Mouse (Mus musculus): Measurements from ENCODE around the gene Tenm4. TPM values are rescaled to one million over a fixed set of nuclear protein-coding genes. Genes with fewer than 3 reads are reported as not detected.

Gene Tenm4
- polyA plus RNA-seq, 1 experiment from 2014 or later: 36.3 TPM

GRCm38 (mm10) chr7:96811691-96812090 is 640.6 kb downstream of the Tenm4 start:
- 90% methylated on average over 11 of the region's 11 CpGs for WGBS
- Histone ChIP-seq H3K4me1 (peaks cover 30% of the 10 kb centered on the region), H3K36me3 (no peaks in the 10 kb centered on the region), H3K27me3 (no peaks in the 10 kb centered on the region), H3K9me3 (no peaks in the 10 kb centered on the region), H3K4me3 (no peak overlapping the region), H3K27ac (no peak overlapping the region), H3K4me2 (no peak overlapping the region), H3K9ac (no peak overlapping the region)
- no peak for ATAC-seq (ENCODE audit: insufficient number of reproducible peaks, low FRiP score, low TSS enrichment, low read depth)

GRCm38 (mm10) chr7:96813036-96813435 is 642.0 kb downstream of the Tenm4 start:
- H3K36me3 ChIP-seq: no peaks in the 10 kb centered on the region
- no peak overlapping the region for H3K4me2 ChIP-seq
- no peak overlapping the region for H3K4me3 ChIP-seq
- no peaks in the 10 kb centered on the region for H3K27me3 ChIP-seq
- H3K27ac ChIP-seq: peak overlapping the region; percentile 70
- no peak for ATAC-seq (ENCODE audit: insufficient number of reproducible peaks, low FRiP score, low TSS enrichment, low read depth)
- 65% methylated on average over 5 of the region's 5 CpGs for WGBS
- no peaks in the 10 kb centered on the region for H3K9me3 ChIP-seq
- H3K4me1 ChIP-seq: peaks cover 23% of the 10 kb centered on the region
- no peak overlapping the region for H3K9ac ChIP-seq

- H3K4me2 ChIP-seq: no peak overlapping the region
- no peaks in the 10 kb centered on the region for H3K36me3 ChIP-seq
- no peaks in the 10 kb centered on the region for H3K9me3 ChIP-seq
- no peak overlapping the region for H3K4me3 ChIP-seq
- H3K4me1 ChIP-seq: peaks cover 22% of the 10 kb centered on the region
- ATAC-seq (ENCODE audit: insufficient number of reproducible peaks, low FRiP score, low TSS enrichment, low read depth): peak; percentile 75; the same call in 1 of the 2 replicates
- H3K27me3 ChIP-seq: no peaks in the 10 kb centered on the region
- H3K27ac ChIP-seq: peak overlapping the region; percentile 70
- no peak overlapping the region for H3K9ac ChIP-seq
- WGBS: 40% methylated on average over 9 of the region's 9 CpGs
Measured at GRCm38 (mm10) chr7:96813497-96814400, 642.7 kb downstream of the Tenm4 start.

- no peaks in the 10 kb centered on the region for H3K36me3 ChIP-seq
- no peak overlapping the region for H3K4me3 ChIP-seq
- no peak for ATAC-seq (ENCODE audit: insufficient number of reproducible peaks, low FRiP score, low TSS enrichment, low read depth)
- H3K9ac ChIP-seq: no peak overlapping the region
- H3K27me3 ChIP-seq: no peaks in the 10 kb centered on the region
- peak overlapping the region; percentile 70 for H3K27ac ChIP-seq
- peaks cover 23% of the 10 kb centered on the region for H3K4me1 ChIP-seq
- H3K4me2 ChIP-seq: no peak overlapping the region
- H3K9me3 ChIP-seq: no peaks in the 10 kb centered on the region
Measured at GRCm38 (mm10) chr7:96814581-96814980, 643.5 kb downstream of the Tenm4 start.

GRCm38 (mm10) chr7:96817030-96817674 is 646.1 kb downstream of the Tenm4 start:
- Histone ChIP-seq H3K4me1 (peaks cover 23% of the 10 kb centered on the region), H3K27ac (no peak overlapping the region), H3K4me3 (no peak overlapping the region), H3K9ac (no peak overlapping the region), H3K27me3 (no peaks in the 10 kb centered on the region), H3K4me2 (no peak overlapping the region), H3K36me3 (no peaks in the 10 kb centered on the region), H3K9me3 (no peaks in the 10 kb centered on the region)
- WGBS: 39% methylated on average over 6 of the region's 6 CpGs
- no peak for ATAC-seq (ENCODE audit: insufficient number of reproducible peaks, low FRiP score, low TSS enrichment, low read depth)

GRCm38 (mm10) chr7:96818236-96818916 is 647.3 kb downstream of the Tenm4 start:
- Histone ChIP-seq H3K4me3 (no peak overlapping the region), H3K9ac (no peak overlapping the region), H3K4me1 (peaks cover 17% of the 10 kb centered on the region), H3K36me3 (no peaks in the 10 kb centered on the region), H3K27me3 (no peaks in the 10 kb centered on the region), H3K4me2 (no peak overlapping the region), H3K27ac (no peak overlapping the region), H3K9me3 (no peaks in the 10 kb centered on the region)
- 85% methylated on average over 6 of the region's 6 CpGs for WGBS
- ATAC-seq (ENCODE audit: insufficient number of reproducible peaks, low FRiP score, low TSS enrichment, low read depth): no peak

- no peak overlapping the region for H3K27ac ChIP-seq
- no peak overlapping the region for H3K4me2 ChIP-seq
- WGBS: 49% methylated on average over 3 of the region's 3 CpGs
- H3K4me1 ChIP-seq: peaks cover 6% of the 10 kb centered on the region
- ATAC-seq (ENCODE audit: insufficient number of reproducible peaks, low FRiP score, low TSS enrichment, low read depth): no peak
- H3K9me3 ChIP-seq: no peaks in the 10 kb centered on the region
- no peaks in the 10 kb centered on the region for H3K27me3 ChIP-seq
- no peak overlapping the region for H3K9ac ChIP-seq
- no peak overlapping the region for H3K4me3 ChIP-seq
- H3K36me3 ChIP-seq: 0 out of 2 replicates have a peak, but pooled peaks cover under 1% of the 10 kb centered on the region
Measured at GRCm38 (mm10) chr7:96819538-96819937, 648.5 kb downstream of the Tenm4 start.

- Histone ChIP-seq H3K9me3 (no peaks in the 10 kb centered on the region), H3K4me1 (peaks cover 3% of the 10 kb centered on the region), H3K27me3 (no peaks in the 10 kb centered on the region), H3K27ac (no peak overlapping the region), H3K4me3 (no peak overlapping the region), H3K36me3 (0 out of 2 replicates have a peak, but pooled peaks cover 4% of the 10 kb centered on the region), H3K9ac (no peak overlapping the region), H3K4me2 (no peak overlapping the region)
- 38% methylated on average over 6 of the region's 6 CpGs for WGBS
- no peak for ATAC-seq (ENCODE audit: insufficient number of reproducible peaks, low FRiP score, low TSS enrichment, low read depth)
Measured at GRCm38 (mm10) chr7:96820343-96820742, 649.3 kb downstream of the Tenm4 start.

- H3K4me2 ChIP-seq: no peak overlapping the region
- H3K9me3 ChIP-seq: no peaks in the 10 kb centered on the region
- 91% methylated on average over 6 of the region's 6 CpGs for WGBS
- no peak overlapping the region for H3K9ac ChIP-seq
- no peak for ATAC-seq (ENCODE audit: insufficient number of reproducible peaks, low FRiP score, low TSS enrichment, low read depth)
- no peak overlapping the region for H3K27ac ChIP-seq
- no peak overlapping the region for H3K4me3 ChIP-seq
- H3K36me3 ChIP-seq: peaks cover 27% of the 10 kb centered on the region
- H3K4me1 ChIP-seq: 0 out of 2 replicates have a peak, but pooled peaks cover 4% of the 10 kb centered on the region
- no peaks in the 10 kb centered on the region for H3K27me3 ChIP-seq
Measured at GRCm38 (mm10) chr7:96826101-96826500, 655.1 kb downstream of the Tenm4 start.

- no peak overlapping the region for H3K9ac ChIP-seq
- 0 out of 2 replicates have a peak, but pooled peaks cover 4% of the 10 kb centered on the region for H3K4me1 ChIP-seq
- no peak overlapping the region for H3K4me3 ChIP-seq
- no peak overlapping the region for H3K27ac ChIP-seq
- no peaks in the 10 kb centered on the region for H3K27me3 ChIP-seq
- no peaks in the 10 kb centered on the region for H3K9me3 ChIP-seq
- ATAC-seq (ENCODE audit: insufficient number of reproducible peaks, low FRiP score, low TSS enrichment, low read depth): no peak
- 93% methylated on average over 6 of the region's 6 CpGs for WGBS
- peaks cover 27% of the 10 kb centered on the region for H3K36me3 ChIP-seq
- H3K4me2 ChIP-seq: no peak overlapping the region
Measured at GRCm38 (mm10) chr7:96826672-96827071, 655.6 kb downstream of the Tenm4 start.

- H3K27ac ChIP-seq: no peak overlapping the region
- 28% methylated on average over 9 of the region's 9 CpGs for WGBS
- H3K36me3 ChIP-seq: peaks cover 11% of the 10 kb centered on the region; the same call in 1 of the 2 replicates
- H3K9ac ChIP-seq: no peak overlapping the region
- no peak overlapping the region for H3K4me3 ChIP-seq
- no peaks in the 10 kb centered on the region; the same call in 1 of the 2 replicates for H3K27me3 ChIP-seq
- H3K9me3 ChIP-seq: no peaks in the 10 kb centered on the region
- no peak overlapping the region for H3K4me2 ChIP-seq
- H3K4me1 ChIP-seq: peaks cover 25% of the 10 kb centered on the region; the same call in 1 of the 2 replicates
- no peak for ATAC-seq (ENCODE audit: insufficient number of reproducible peaks, low FRiP score, low TSS enrichment, low read depth)
Measured at GRCm38 (mm10) chr7:96832551-96832950, 661.5 kb downstream of the Tenm4 start.
